Mouse (Mus musculus): ENCODE measurements at regions not wholly inside any gene's neighbourhood (a gene's known extent, or its start where the extent isn't known, plus 50 kb on each side); places are given as distances from the start of the nearest gene placed in this dataset.

DNA sequence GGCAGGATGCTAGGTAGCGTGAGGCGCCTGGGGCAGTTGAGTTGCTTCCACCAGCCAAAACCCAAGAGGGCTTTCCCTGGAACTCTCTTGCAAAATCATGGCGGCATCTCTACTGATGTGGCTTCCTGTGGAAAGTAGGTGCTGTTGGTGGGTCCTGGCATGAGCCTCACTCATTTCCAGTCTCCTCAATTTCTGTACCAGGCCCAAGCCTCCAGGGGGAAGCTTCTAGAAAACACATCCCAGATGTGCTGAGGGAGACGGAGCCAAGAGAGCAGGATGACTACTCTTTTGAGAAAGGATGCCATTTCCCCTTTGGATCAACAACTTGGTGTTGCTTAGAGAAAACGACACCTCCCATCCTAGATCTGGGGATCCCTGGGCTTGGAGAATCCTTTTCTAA lies 50.9 kb upstream of the 1600014C23Rik start:
- DNase-seq = no peak

Data from right cerebral cortex, postnatal 14 days (tissue).